Mouse (Mus musculus) mesoderm, embryonic 11.5 days (tissue): ENCODE results near the gene Apex1.
A peak's percentile ranks its signal among the peaks of the same experiment; 100 is the strongest.
"Not testable (repeated sequence)": the region's sequence is repeated elsewhere in the genome, so short reads cannot be mapped to it uniquely, and the experiment has no call there.

ENCODE experiments used
- DNase-seq: peaks from one replicate; pipeline ENCODE4 v3.0.0-alpha.2; 2012; ENCODE audit warnings: low read depth, low spot score

Gene Apex1

DNA sequence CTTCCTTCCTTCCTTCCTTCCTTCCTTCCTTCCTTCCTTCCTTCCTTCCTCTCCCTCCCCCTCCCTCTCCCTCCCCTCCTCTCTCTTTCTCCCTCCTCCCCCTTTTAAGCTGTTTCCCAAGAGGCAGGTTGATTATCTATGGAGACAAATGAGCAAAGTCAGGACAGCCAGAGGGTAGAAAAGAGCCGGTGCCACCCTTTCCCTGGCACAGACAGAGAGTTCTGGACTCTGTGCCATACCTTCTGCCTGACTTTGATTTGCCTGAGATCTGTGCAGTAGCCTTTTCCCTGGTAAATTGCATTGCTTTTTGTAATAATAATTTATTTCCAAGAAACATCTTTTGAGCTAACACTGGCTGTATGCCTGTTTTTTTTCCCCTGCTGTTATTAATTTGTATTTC lies 44.3 kb downstream of the Apex1 start:
- no peak for DNase-seq

- DNase-seq: peak; percentile 30
Observed at GRCm38 (mm10) chr14:50969558-50970544, 45.1 kb downstream of the Apex1 start.

- DNase-seq: no peak
Observed at GRCm38 (mm10) chr14:50970822-50971221, 46.1 kb downstream of the Apex1 start.

DNA sequence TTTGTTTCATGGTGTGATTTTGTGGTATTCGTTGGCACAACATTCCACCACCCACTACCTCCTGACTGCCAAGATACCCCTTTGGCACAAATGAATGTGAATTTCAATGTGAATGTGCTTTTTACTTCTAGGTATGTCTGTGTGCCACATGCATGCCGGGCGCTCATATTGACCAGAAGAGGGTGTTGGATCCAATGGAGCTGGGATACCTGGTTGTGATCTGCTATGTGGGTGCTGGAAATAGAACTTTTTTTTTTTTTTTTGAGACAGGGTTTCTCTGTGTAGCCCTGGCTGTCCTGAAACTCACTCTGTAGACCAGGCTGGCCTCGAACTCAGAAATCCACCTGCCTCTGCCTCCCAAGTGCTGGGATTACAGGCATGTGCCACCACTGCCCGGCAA lies 48.3 kb downstream of the Apex1 start:
- DNase-seq: not testable (repeated sequence)

GRCm38 (mm10) chr14:50973700-50974099 lies 48.9 kb downstream of the Apex1 start:
- no peak for DNase-seq

DNA sequence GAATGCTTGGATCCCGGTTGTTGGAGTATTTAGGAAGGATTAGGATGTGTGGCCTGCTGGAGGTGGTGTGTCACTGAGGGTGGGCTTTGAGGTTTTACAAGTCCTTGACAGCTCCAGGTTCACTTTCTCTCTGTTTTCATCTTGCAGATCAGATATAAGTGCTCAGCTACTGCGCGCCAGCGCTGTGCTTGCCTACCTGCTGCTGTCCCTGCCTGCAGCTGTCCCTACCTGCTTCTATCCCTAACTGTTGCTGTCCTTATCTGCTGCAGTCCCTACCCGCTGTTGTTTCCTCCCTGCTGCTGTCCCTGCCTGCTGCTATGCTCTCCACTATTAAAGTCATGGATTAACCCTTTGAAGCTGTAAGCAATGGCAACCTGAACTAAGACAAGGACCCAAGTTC lies 50.2 kb downstream of the Apex1 start:
- DNase-seq: no peak

DNA sequence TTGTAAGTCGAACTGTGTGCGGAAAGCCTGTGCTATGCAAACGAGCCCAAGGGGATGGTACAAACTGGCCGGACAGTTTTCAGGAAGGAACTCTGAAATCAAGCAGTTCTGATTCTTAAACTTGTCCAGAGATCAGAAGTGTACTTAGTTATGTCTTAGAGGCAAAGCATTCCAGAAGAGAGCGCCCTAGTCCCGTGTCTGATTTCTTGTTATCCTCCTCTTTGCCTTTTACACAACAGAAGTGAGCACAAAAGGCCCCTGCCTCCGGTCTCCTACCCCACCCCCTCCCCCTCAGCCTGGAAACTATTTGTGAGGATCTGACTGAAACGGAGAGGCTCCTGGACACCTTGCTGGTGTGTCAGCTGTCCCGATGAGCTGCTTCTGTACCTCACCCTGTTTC lies 51.9 kb downstream of the Apex1 start:
- DNase-seq: no peak
